Mouse (Mus musculus) T-cell, adult 2 months (primary cell): Measurements from ENCODE around the gene Fam207a.

Experiments
- DNase-seq: peaks from one replicate; pipeline ENCODE4 v3.0.0; 2022; ENCODE audit warnings: low spot score

Fam207a gene

GRCm38 (mm10) chr10:77502967-77503922 is 12.3 kb downstream of the Fam207a start:
- DNase-seq = no peak

- no peak for DNase-seq
These were observed 14.9 kb downstream of the Fam207a start for GRCm38 (mm10) chr10:77500636-77501035.

GRCm38 (mm10) chr10:77498254-77498653 is 17.3 kb downstream of the Fam207a start:
- DNase-seq = no peak

GRCm38 (mm10) chr10:77497185-77497584 is 18.4 kb downstream of the Fam207a start:
- no peak for DNase-seq

GRCm38 (mm10) chr10:77492885-77493284 is 22.7 kb downstream of the Fam207a start:
- DNase-seq = no peak

GRCm38 (mm10) chr10:77491585-77491984 is 24.0 kb downstream of the Fam207a start:
- no peak for DNase-seq

- no peak for DNase-seq
These were observed 27.4 kb downstream of the Fam207a start for GRCm38 (mm10) chr10:77488168-77488567.

GRCm38 (mm10) chr10:77485786-77486185 is 29.8 kb downstream of the Fam207a start:
- DNase-seq = no peak

GRCm38 (mm10) chr10:77484205-77484935 is 31.2 kb downstream of the Fam207a start:
- no peak for DNase-seq

- no peak for DNase-seq
These were observed 33.8 kb downstream of the Fam207a start for GRCm38 (mm10) chr10:77481814-77482213.

- no peak for DNase-seq
These were observed 35.6 kb downstream of the Fam207a start for GRCm38 (mm10) chr10:77479972-77480371.

- no peak for DNase-seq
These were observed 38.7 kb downstream of the Fam207a start for GRCm38 (mm10) chr10:77476907-77477306.

- no peak for DNase-seq
These were observed 43.4 kb downstream of the Fam207a start for GRCm38 (mm10) chr10:77472188-77472587.

- DNase-seq = no peak
These were observed 44.1 kb downstream of the Fam207a start for GRCm38 (mm10) chr10:77471512-77471911.

GRCm38 (mm10) chr10:77470763-77471162 is 44.8 kb downstream of the Fam207a start:
- no peak for DNase-seq

GRCm38 (mm10) chr10:77468675-77469074 is 46.9 kb downstream of the Fam207a start:
- no peak for DNase-seq

GRCm38 (mm10) chr10:77467407-77467806 is 48.2 kb downstream of the Fam207a start:
- DNase-seq = no peak

GRCm38 (mm10) chr10:77465902-77466301 is 49.7 kb downstream of the Fam207a start:
- DNase-seq = no peak

- no peak for DNase-seq
These were observed 51.2 kb downstream of the Fam207a start for GRCm38 (mm10) chr10:77464181-77464936.

- DNase-seq = no peak
These were observed 54.4 kb downstream of the Fam207a start for GRCm38 (mm10) chr10:77461161-77461560.

GRCm38 (mm10) chr10:77457701-77458100 is 57.9 kb downstream of the Fam207a start:
- DNase-seq = no peak

GRCm38 (mm10) chr10:77456507-77456906 is 59.1 kb downstream of the Fam207a start:
- DNase-seq = no peak
